Mouse (Mus musculus) heart, postnatal 10 days (tissue): ENCODE results near the gene Mtmr12. TPM values are rescaled to one million over a fixed set of nuclear protein-coding genes. Genes with fewer than 3 reads are reported as not detected.
A peak's percentile ranks its signal among the peaks of the same experiment; 100 is the strongest.
"Not testable (repeated sequence)": the region's sequence is repeated elsewhere in the genome, so short reads cannot be mapped to it uniquely, and the experiment has no call there.

Source experiments
- DNase-seq, 2 experiments: peaks; one replicate each; pipeline ENCODE4 v3.0.0; 2021
- intact Hi-C: fragments of 180-260 bp; cut with DNase I; formaldehyde crosslinking; loops from one replicate; pipeline ENCODE4 v1.15.1; 2025
- total RNA-seq, 2 experiments: library from RNA; stranded (reverse); gene quantifications; 2 replicates each; pipeline ENCODE4 v1.2.3; 2021

Gene Mtmr12
- 10 to 100 TPM; 18.6 to 21.3 TPM for total RNA-seq

- intact Hi-C loops = loop anchor here (2.0 to 5.0 kb wide), 2 partner anchors 116 to 593 kb away; partner anchors contain the start of genes 1810049J17Rik and Golph3
- peak; percentile 100 for DNase-seq
These were observed at the start of gene Mtmr12 for GRCm38 (mm10) chr15:12204319-12205159. Mtmr12 (plus strand) TSS chr15:12205028.

- intact Hi-C loops = no loop called here
- DNase-seq = no peak
These were observed 26.7 kb upstream of the Mtmr12 start for GRCm38 (mm10) chr15:12178126-12178525.

GRCm38 (mm10) chr15:12181181-12181805 is 23.5 kb upstream of the Mtmr12 start:
- intact Hi-C loops, DNase-seq: not testable (repeated sequence)

GRCm38 (mm10) chr15:12193880-12194816 is 10.7 kb upstream of the Mtmr12 start:
- intact Hi-C loops = loop anchor here (10.0 kb wide), 1 partner anchor 371 kb away; no protein-coding TSS in a partner anchor
- no peak for DNase-seq

GRCm38 (mm10) chr15:12194817-12195735 is 9.8 kb upstream of the Mtmr12 start:
- DNase-seq = no peak
- intact Hi-C loops = loop anchor here (5.0 to 10.0 kb wide), 2 partner anchors 182 to 370 kb away; no protein-coding TSS in a partner anchor

GRCm38 (mm10) chr15:12195966-12196365 is 8.9 kb upstream of the Mtmr12 start:
- intact Hi-C loops = loop anchor here (1.0 to 10.0 kb wide), 4 partner anchors 51 to 369 kb away; no protein-coding TSS in a partner anchor
- DNase-seq = no peak

GRCm38 (mm10) chr15:12196410-12197191 is 8.2 kb upstream of the Mtmr12 start:
- peak; percentile 82 to 83 for DNase-seq
- intact Hi-C loops = loop anchor here (1.0 to 10.0 kb wide), 4 partner anchors 50 to 368 kb away; no protein-coding TSS in a partner anchor

GRCm38 (mm10) chr15:12197361-12197760 is 7.5 kb upstream of the Mtmr12 start:
- intact Hi-C loops = loop anchor here (2.0 to 10.0 kb wide), 3 partner anchors 49 to 367 kb away; no protein-coding TSS in a partner anchor
- DNase-seq = no peak

GRCm38 (mm10) chr15:12200021-12200420 is 4.8 kb upstream of the Mtmr12 start:
- intact Hi-C loops = loop anchor here (5.0 kb wide), 1 partner anchor 597 kb away; no protein-coding TSS in a partner anchor
- DNase-seq = no peak

GRCm38 (mm10) chr15:12201856-12202255 is 3.0 kb upstream of the Mtmr12 start:
- no peak for DNase-seq
- intact Hi-C loops = loop anchor here (5.0 kb wide), 1 partner anchor 595 kb away; no protein-coding TSS in a partner anchor

GRCm38 (mm10) chr15:12202456-12202855 is 2.4 kb upstream of the Mtmr12 start:
- no peak for DNase-seq
- intact Hi-C loops = loop anchor here (5.0 kb wide), 1 partner anchor 595 kb away; no protein-coding TSS in a partner anchor

GRCm38 (mm10) chr15:12203008-12203407 is 1.8 kb upstream of the Mtmr12 start:
- not testable (repeated sequence) for DNase-seq
- intact Hi-C loops = loop anchor here (5.0 kb wide), 1 partner anchor 594 kb away; no protein-coding TSS in a partner anchor

GRCm38 (mm10) chr15:12203512-12204318 is 1.1 kb upstream of the Mtmr12 start:
- intact Hi-C loops = loop anchor here (2.0 to 5.0 kb wide), 2 partner anchors 117 to 594 kb away; partner anchors contain the start of genes 1810049J17Rik and Golph3
- no peak for DNase-seq

- DNase-seq = peak; percentile 43 to 53
- intact Hi-C loops = loop anchor here (2.0 kb wide), 1 partner anchor 115 kb away; the partner anchor contains the start of genes 1810049J17Rik and Golph3
These were observed 503 bp downstream of the Mtmr12 start for GRCm38 (mm10) chr15:12205160-12205901.

GRCm38 (mm10) chr15:12205902-12206645 is 1.2 kb downstream of the Mtmr12 start:
- intact Hi-C loops = loop anchor here (2.0 kb wide), 1 partner anchor 115 kb away; the partner anchor contains the start of genes 1810049J17Rik and Golph3
- no peak for DNase-seq
